Mouse (Mus musculus): Measurements from ENCODE around the gene B3galt6. TPM values are rescaled to one million over a fixed set of nuclear protein-coding genes. Genes with fewer than 3 reads are reported as not detected.

Gene B3galt6
- 1.7 and 2.3 TPM in 2 replicates for polyA plus RNA-seq (2012; ENCODE audit: insufficient read depth, insufficient read length, missing spikeins)

DNA sequence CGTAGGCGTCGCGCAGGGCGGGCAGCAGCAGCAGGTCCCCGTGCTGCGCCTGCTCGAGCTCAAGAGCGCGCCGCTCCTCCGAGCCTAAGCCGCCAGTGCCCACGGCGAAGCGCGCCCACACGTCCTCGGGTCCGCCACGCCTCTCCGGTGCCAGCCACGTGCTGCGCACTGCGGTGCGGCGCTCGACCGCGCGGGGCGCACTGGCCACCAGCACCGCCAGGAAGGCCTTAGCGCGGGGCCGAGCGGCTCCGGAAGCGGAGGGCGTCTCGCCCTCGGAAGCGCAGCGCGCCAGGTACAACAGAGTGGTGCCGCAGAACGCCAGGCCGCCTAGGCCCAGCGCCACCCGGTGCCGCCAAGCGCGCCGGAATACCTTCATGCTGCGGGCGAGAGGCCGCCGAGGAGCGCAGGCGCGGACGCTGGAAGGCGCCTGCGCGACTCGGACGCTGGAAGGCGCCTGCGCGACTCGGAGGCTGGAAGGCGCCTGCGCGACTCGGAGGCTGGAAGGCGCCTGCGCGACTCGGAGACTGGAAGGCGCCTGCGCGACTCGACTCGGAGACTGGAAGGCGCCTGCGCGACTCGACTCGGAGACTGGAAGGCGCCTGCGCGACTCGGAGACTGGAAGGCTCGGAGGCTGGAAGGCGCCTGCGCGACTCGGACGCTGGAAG is at the start of gene B3galt6, which contains the start of gene Sdf4:
Gene B3galt6, minus strand, starts transcription at position 409 of the 665 bp plus-strand sequence.
Gene Sdf4, plus strand, starts transcription at position 632 of the 665 bp plus-strand sequence.
- Histone ChIP-seq H3K4me1 (ENCODE audit: control insufficient read depth, insufficient read depth, low read length) (peaks cover 13% of the 10 kb centered on the region), H3K27ac (ENCODE audit: insufficient read depth, low read depth, low read length) (peak within 1 kb of the TSS; percentile 98)
- TF ChIP-seq CTCF (IDR thresholded peaks at IDR 0.05; ENCODE audit: low read depth, low read length) (no peak), POLR2A (IDR thresholded peaks at IDR 0.05; ENCODE audit: borderline replicate concordance, low read depth, low read length) (no peak)

GRCm38 (mm10) chr4:156034901-156035300 is 42.5 kb upstream of the B3galt6 start:
- TF ChIP-seq CTCF (IDR thresholded peaks at IDR 0.05; ENCODE audit: low read depth, low read length) (no peak), POLR2A (IDR thresholded peaks at IDR 0.05; ENCODE audit: borderline replicate concordance, low read depth, low read length) (no peak)
- Histone ChIP-seq H3K4me1 (ENCODE audit: control insufficient read depth, insufficient read depth, low read length) (peaks cover 20% of the 10 kb centered on the region), H3K4me3 (ENCODE audit: insufficient read depth, low read length) (peak overlapping the region; percentile 15; the same call in 1 of the 2 replicates), H3K27ac (ENCODE audit: insufficient read depth, low read depth, low read length) (no peak overlapping the region)

More for the DNA sequence above, at the start of gene B3galt6, which contains the start of gene Sdf4:
- H3K4me3 ChIP-seq (ENCODE audit: insufficient read depth, low read length): peak within 1 kb of the TSS; percentile 95

DNA sequence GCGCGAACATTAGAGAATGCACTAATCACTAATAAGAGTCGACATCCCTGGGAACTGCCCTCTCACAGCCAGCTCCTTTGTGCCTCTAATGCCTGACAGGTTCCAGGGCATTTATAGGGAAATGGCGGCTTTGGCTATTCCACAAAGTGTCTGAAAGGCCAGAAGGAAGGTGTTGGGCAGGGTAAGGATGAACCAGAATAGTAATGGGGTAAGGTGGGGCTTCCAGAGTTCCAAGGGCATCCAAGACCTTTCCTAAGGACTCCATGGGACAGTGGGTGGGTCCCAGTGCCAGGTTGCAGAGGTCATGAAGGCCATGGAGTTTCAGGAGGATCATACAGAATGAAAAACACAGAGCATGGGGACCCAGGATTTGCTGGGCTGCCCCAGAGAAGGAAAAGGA is 41.9 kb upstream of the B3galt6 start:
- Histone ChIP-seq H3K4me3 (ENCODE audit: insufficient read depth, low read length) (no peak overlapping the region), H3K4me1 (ENCODE audit: control insufficient read depth, insufficient read depth, low read length) (peaks cover 20% of the 10 kb centered on the region), H3K27ac (ENCODE audit: insufficient read depth, low read depth, low read length) (no peak overlapping the region)
- TF ChIP-seq POLR2A (IDR thresholded peaks at IDR 0.05; ENCODE audit: borderline replicate concordance, low read depth, low read length) (no peak), CTCF (IDR thresholded peaks at IDR 0.05; ENCODE audit: low read depth, low read length) (no peak)

GRCm38 (mm10) chr4:156033476-156034119 is 41.1 kb upstream of the B3galt6 start:
- TF ChIP-seq CTCF (IDR thresholded peaks at IDR 0.05; ENCODE audit: low read depth, low read length) (peak; percentile 87), POLR2A (IDR thresholded peaks at IDR 0.05; ENCODE audit: borderline replicate concordance, low read depth, low read length) (no peak)
- Histone ChIP-seq H3K27ac (ENCODE audit: insufficient read depth, low read depth, low read length) (no peak overlapping the region), H3K4me3 (ENCODE audit: insufficient read depth, low read length) (no peak overlapping the region), H3K4me1 (ENCODE audit: control insufficient read depth, insufficient read depth, low read length) (peaks cover 20% of the 10 kb centered on the region)

GRCm38 (mm10) chr4:156032856-156033255 is 40.4 kb upstream of the B3galt6 start:
- H3K4me1 ChIP-seq (ENCODE audit: control insufficient read depth, insufficient read depth, low read length): peaks cover 20% of the 10 kb centered on the region
- TF ChIP-seq POLR2A (IDR thresholded peaks at IDR 0.05; ENCODE audit: borderline replicate concordance, low read depth, low read length) (no peak), CTCF (IDR thresholded peaks at IDR 0.05; ENCODE audit: low read depth, low read length) (no peak)
- H3K4me3 ChIP-seq (ENCODE audit: insufficient read depth, low read length): no peak overlapping the region
- H3K27ac ChIP-seq (ENCODE audit: insufficient read depth, low read depth, low read length): no peak overlapping the region

GRCm38 (mm10) chr4:156031593-156032391 is 39.3 kb upstream of the B3galt6 start:
- Histone ChIP-seq H3K4me3 (ENCODE audit: insufficient read depth, low read length) (peak overlapping the region; percentile 40), H3K27ac (ENCODE audit: insufficient read depth, low read depth, low read length) (peak overlapping the region; percentile 63), H3K4me1 (ENCODE audit: control insufficient read depth, insufficient read depth, low read length) (peaks cover 20% of the 10 kb centered on the region)
- no peak for TF ChIP-seq POLR2A (IDR thresholded peaks at IDR 0.05; ENCODE audit: borderline replicate concordance, low read depth, low read length)
- no peak for TF ChIP-seq CTCF (IDR thresholded peaks at IDR 0.05; ENCODE audit: low read depth, low read length)

GRCm38 (mm10) chr4:156031255-156031592 is 38.8 kb upstream of the B3galt6 start:
- peak overlapping the region; percentile 40; the same call in 1 of the 2 replicates for H3K4me3 ChIP-seq (ENCODE audit: insufficient read depth, low read length)
- no peak for TF ChIP-seq POLR2A (IDR thresholded peaks at IDR 0.05; ENCODE audit: borderline replicate concordance, low read depth, low read length)
- TF ChIP-seq CTCF (IDR thresholded peaks at IDR 0.05; ENCODE audit: low read depth, low read length): no peak
- H3K4me1 ChIP-seq (ENCODE audit: control insufficient read depth, insufficient read depth, low read length): peaks cover 22% of the 10 kb centered on the region
- H3K27ac ChIP-seq (ENCODE audit: insufficient read depth, low read depth, low read length): peak overlapping the region; percentile 63; the same call in 1 of the 2 replicates

DNA sequence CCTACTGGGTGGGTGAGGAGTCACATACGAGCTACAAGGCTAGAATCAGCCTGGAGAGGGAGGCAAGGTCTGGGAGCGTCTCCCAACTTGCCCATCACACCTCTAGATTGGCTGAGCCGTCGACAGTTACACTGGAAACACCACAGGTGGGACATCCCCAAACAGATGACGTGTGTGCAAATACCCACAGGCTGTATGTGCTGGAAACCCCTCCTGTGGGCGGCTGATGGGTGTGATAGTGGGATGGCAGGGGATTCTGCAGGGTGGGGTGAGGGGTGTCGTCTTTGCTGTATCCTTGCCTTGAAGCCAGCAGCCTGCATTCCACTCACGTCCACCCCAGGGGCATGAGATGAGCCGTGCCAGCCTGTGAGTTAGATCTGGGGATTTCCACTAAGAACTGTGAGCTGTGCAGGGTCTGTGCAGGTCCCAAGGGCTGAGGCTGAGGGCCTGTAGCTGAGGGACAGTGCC is 38.2 kb upstream of the B3galt6 start:
- no peak overlapping the region for H3K27ac ChIP-seq (ENCODE audit: insufficient read depth, low read depth, low read length)
- no peak overlapping the region for H3K4me3 ChIP-seq (ENCODE audit: insufficient read depth, low read length)
- TF ChIP-seq CTCF (IDR thresholded peaks at IDR 0.05; ENCODE audit: low read depth, low read length) (no peak), POLR2A (IDR thresholded peaks at IDR 0.05; ENCODE audit: borderline replicate concordance, low read depth, low read length) (no peak)
- peaks cover 27% of the 10 kb centered on the region for H3K4me1 ChIP-seq (ENCODE audit: control insufficient read depth, insufficient read depth, low read length)

DNA sequence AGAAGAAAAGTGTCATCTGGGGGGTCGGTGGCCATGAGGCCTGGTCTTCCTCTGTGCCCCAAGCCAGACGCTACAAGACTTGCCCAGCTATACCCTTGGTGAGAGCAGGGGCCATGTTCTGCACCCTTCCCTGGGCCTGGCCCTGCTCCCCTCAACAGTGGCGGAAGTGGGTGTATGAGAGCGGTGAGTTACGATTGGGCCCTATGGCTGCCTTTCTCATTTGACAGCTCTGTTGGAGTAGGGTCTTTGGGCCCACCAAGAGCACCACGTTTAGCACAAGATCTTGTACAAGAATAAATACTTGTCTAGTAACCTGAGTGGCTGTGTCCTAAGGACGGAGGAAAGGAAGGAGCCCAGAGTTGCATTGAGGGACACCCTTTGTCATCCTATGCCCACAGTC is 36.1 kb upstream of the B3galt6 start:
- Histone ChIP-seq H3K27ac (ENCODE audit: insufficient read depth, low read depth, low read length) (no peak overlapping the region), H3K4me3 (ENCODE audit: insufficient read depth, low read length) (no peak overlapping the region), H3K4me1 (ENCODE audit: control insufficient read depth, insufficient read depth, low read length) (peaks cover 27% of the 10 kb centered on the region)
- TF ChIP-seq POLR2A (IDR thresholded peaks at IDR 0.05; ENCODE audit: borderline replicate concordance, low read depth, low read length) (no peak), CTCF (IDR thresholded peaks at IDR 0.05; ENCODE audit: low read depth, low read length) (no peak)
